Mouse (Mus musculus) heart, embryonic 14.5 days (tissue): ENCODE data around the gene Uqcr11. TPM values are rescaled to one million over a fixed set of nuclear protein-coding genes. Genes with fewer than 3 reads are reported as not detected.

Source experiments
- ATAC-seq: fragments of 200-750 bp; cut with Nextera tagmentation; 2 replicates; pipeline ENCODE4 v1.8.0; 2017; ENCODE audit warnings: low read depth, moderate TSS enrichment; ENCODE audit not compliant: insufficient number of reproducible peaks, insufficient read depth, low FRiP score
- H3K27ac ChIP-seq, 2 experiments: fragments of 200-500 bp in 1 of 2; fragments of 300-500 bp in 1 of 2; sonication (generic) in 1 of 2; replicated peaks in 1 of 2; 2 replicates each; pipeline ENCODE4 v1.5.1; 2012 to 2014; ENCODE audit warnings: low read depth in 2 of 2, low read length in 2 of 2, control low read depth in 1 of 2, mild to moderate bottlenecking in 1 of 2, mixed read lengths in 1 of 2; ENCODE audit not compliant: control insufficient read depth in 1 of 2, insufficient read depth in 1 of 2
- H3K27me3 ChIP-seq: fragments of 300-500 bp; sonication (generic); 2 replicates; pipeline ENCODE4 v1.6.1; 2014; ENCODE audit warnings: mild to moderate bottlenecking, low read length, control low read depth; ENCODE audit not compliant: control insufficient read depth, insufficient read depth
- H3K36me3 ChIP-seq: fragments of 300-500 bp; sonication (generic); 2 replicates; pipeline ENCODE4 v1.6.1; 2014; ENCODE audit warnings: mild to moderate bottlenecking, control low read depth, low read length, mixed read lengths; ENCODE audit not compliant: control insufficient read depth, insufficient read depth
- H3K4me1 ChIP-seq, 2 experiments: fragments of 200-500 bp in 1 of 2; fragments of 300-500 bp in 1 of 2; sonication (generic) in 1 of 2; 2 replicates each; pipeline ENCODE4 v1.6.1; 2012 to 2014; ENCODE audit warnings: low read length in 2 of 2, control low read depth in 1 of 2, mixed read lengths in 1 of 2; ENCODE audit not compliant: control insufficient read depth in 2 of 2, insufficient read depth in 2 of 2
- H3K4me2 ChIP-seq: fragments of 300-500 bp; sonication (generic); 2 replicates; pipeline ENCODE4 v1.6.1; 2014; ENCODE audit warnings: mild to moderate bottlenecking, low read length
- H3K4me3 ChIP-seq, 2 experiments: fragments of 200-500 bp in 1 of 2; fragments of 300-500 bp in 1 of 2; sonication (generic) in 1 of 2; 2 replicates each; pipeline ENCODE4 v1.5.1; 2012 to 2014; ENCODE audit warnings: low read length in 2 of 2, mild to moderate bottlenecking in 2 of 2, control low read depth in 1 of 2, low read depth in 1 of 2, moderate library complexity in 1 of 2; ENCODE audit not compliant: control insufficient read depth in 1 of 2, insufficient read depth in 1 of 2
- H3K9ac ChIP-seq: fragments of 300-500 bp; sonication (generic); 2 replicates; pipeline ENCODE4 v1.6.1; 2014; ENCODE audit warnings: mild to moderate bottlenecking, low read length
- H3K9me3 ChIP-seq: fragments of 300-500 bp; sonication (generic); 2 replicates; pipeline ENCODE4 v1.6.1; 2016; ENCODE audit warnings: low read length, control low read depth; ENCODE audit not compliant: control insufficient read depth
- WGBS: fragments of 180-500 bp; shearing (Covaris S2); extraction: QIAGEN DNeasy Blood & Tissue Kit; methylation state at CpG from one replicate; pipeline ENCODE4 v1.1.7; 2014; 5-methylcytosine and 5-hydroxymethylcytosine counted together
- polyA plus RNA-seq: library from polyadenylated mRNA; unstranded; fragments of >200 nt; fragmentation: Nextera tagmentation; extraction: Ambion mirVana; gene quantifications from 2 replicates; pipeline ENCODE4 v1.2.1, GENCODE M21; 2014

The Uqcr11 gene
- polyA plus RNA-seq, 1 experiment from 2014 or later = 2,169 TPM

DNA sequence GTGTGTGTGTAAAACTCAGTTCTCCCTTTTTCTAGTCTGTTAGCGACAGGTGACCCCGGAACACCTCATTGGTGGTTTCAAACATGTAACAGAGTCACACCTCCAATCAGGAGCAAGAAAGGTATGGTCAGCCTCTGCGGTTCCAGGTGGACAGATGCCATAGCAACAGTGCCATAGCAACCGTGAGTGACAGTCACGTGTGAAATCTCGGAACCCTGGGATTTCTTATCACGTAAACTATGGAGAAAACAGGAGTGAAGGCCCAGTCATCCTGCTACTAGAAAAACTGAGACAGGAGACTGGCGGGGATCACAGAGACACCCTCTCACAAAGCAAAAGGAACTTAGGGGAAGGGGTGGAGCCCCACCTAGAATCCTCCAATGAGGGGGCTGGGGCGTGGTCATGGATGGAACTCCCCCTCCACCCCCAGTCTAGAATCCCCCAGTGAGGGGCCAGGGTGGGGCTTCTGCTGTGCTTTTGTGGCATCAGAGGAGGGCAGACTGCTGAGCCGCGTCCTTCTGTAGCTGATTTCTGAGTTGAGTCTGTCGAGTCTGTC lies 35.1 kb downstream of the Uqcr11 start:
- Histone ChIP-seq H3K4me2 (peak overlapping the region; percentile 37; the same call in 1 of the 2 replicates), H3K36me3 (no peaks in the 10 kb centered on the region), H3K9me3 (no peaks in the 10 kb centered on the region), H3K4me1 (0 out of 4 replicates have a peak, but pooled peaks cover 0 to 3% of the 10 kb centered on the region in 2 experiments), H3K27me3 (peaks cover 9% of the 10 kb centered on the region; the same call in 1 of the 2 replicates), H3K9ac (peak overlapping the region; percentile 21; the same call in 1 of the 2 replicates), H3K27ac (no peak overlapping the region), H3K4me3 (peak overlapping the region; percentile 15 to 25; a peak in 2 of 4 replicates)
- no peak for ATAC-seq
- 7% methylated on average over 12 of the region's 12 CpGs for WGBS

DNA sequence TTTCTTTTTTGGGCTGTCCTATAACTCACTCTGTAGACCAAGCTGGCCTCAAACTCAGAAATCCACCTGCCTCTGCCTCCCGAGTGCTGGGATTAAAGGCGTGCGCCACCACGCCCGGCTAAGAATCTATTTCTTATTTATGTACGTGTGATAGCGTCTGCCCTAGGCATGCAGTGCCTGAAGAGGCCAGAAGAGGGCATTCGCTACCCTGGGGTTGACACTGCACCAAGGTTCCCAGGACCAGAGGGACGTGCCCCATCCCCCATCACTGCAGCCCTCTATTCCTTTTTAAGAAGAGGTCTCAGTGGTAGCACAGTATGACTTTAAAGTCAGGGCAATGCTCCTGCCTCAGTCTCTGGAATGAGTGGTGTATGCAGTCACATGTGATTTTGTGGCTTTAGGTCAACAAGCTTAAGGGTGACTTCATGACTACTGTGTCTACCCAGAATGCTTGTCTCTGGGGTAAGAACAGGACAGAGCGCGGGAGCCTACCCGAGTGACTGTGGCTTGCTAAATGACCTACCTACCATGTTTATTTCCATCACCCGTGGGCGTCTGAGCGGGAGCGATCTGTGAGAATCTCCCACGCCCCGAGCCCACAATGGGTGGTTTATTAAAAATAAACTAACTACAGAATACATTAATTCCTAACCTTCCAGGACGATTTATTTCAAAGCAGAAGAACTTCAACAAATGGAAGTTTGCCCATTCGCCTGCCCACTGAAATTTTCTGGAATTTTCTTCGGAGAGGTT lies 36.5 kb downstream of the Uqcr11 start:
- Histone ChIP-seq H3K4me1 (0 out of 4 replicates have a peak, but pooled peaks cover 0 to 3% of the 10 kb centered on the region in 2 experiments), H3K4me3 (no peak overlapping the region), H3K36me3 (no peaks in the 10 kb centered on the region), H3K9me3 (no peaks in the 10 kb centered on the region), H3K4me2 (no peak overlapping the region), H3K9ac (no peak overlapping the region), H3K27me3 (peaks cover 15% of the 10 kb centered on the region), H3K27ac (no peak overlapping the region)
- WGBS = 79% methylated on average over 21 of the region's 21 CpGs
- ATAC-seq = no peak

DNA sequence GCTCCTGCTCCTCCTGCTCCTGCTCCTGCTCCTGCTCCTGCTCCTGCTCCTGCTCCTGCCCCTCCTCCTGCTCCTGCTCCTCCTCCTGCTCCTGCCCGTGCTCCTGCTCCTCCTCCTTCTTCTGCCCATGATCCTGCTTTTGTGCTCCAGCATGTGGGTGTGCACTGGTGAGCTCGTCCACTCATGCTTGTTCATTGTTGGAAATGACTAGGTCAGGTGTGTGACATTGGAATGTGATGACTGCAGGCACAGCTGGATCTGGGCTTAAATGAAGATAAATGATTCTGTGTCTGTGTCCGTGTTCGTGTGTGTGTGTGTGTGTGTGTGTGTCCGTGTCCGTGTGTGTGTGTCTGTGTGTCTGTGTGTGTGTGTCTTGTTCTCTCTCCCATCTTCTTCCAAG lies 38.2 kb downstream of the Uqcr11 start:
- H3K27ac ChIP-seq = no peak overlapping the region
- no peak overlapping the region for H3K4me2 ChIP-seq
- WGBS = 81% methylated on average over 6 of the region's 6 CpGs
- H3K27me3 ChIP-seq = peaks cover 23% of the 10 kb centered on the region
- H3K4me1 ChIP-seq = 0 out of 4 replicates have a peak, but pooled peaks cover 0 to 3% of the 10 kb centered on the region in 2 experiments
- no peak for ATAC-seq
- no peaks in the 10 kb centered on the region for H3K9me3 ChIP-seq
- no peaks in the 10 kb centered on the region for H3K36me3 ChIP-seq
- no peak overlapping the region for H3K9ac ChIP-seq
- H3K4me3 ChIP-seq = no peak overlapping the region

DNA sequence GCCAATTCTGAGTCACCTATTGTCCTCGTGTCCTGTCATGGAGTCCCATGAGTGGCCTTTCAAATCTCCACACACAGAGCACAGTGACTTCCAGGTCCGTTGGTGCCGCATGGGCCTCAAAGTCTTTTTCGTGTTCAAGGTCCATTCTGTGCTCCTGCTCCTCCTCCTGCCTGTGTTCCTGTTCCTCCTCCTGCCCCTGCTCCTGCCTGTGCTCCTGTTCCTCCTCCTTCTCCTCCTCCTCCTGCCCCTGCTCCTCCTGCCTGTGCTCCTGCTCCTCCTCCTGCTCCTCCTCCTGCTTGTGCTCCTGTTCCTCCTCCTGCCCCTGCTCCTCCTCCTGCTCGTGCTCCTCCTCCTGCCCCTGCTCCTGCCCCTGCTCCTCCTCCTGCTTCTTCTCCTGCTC lies 38.7 kb downstream of the Uqcr11 start:
- 0 out of 4 replicates have a peak, but pooled peaks cover 0 to 3% of the 10 kb centered on the region in 2 experiments for H3K4me1 ChIP-seq
- ATAC-seq = no peak
- H3K36me3 ChIP-seq = no peaks in the 10 kb centered on the region
- 52% methylated on average over 5 of the region's 5 CpGs for WGBS
- no peak overlapping the region for H3K4me3 ChIP-seq
- H3K4me2 ChIP-seq = no peak overlapping the region
- no peak overlapping the region for H3K27ac ChIP-seq
- H3K27me3 ChIP-seq = peaks cover 25% of the 10 kb centered on the region
- H3K9me3 ChIP-seq = no peaks in the 10 kb centered on the region
- no peak overlapping the region for H3K9ac ChIP-seq

DNA sequence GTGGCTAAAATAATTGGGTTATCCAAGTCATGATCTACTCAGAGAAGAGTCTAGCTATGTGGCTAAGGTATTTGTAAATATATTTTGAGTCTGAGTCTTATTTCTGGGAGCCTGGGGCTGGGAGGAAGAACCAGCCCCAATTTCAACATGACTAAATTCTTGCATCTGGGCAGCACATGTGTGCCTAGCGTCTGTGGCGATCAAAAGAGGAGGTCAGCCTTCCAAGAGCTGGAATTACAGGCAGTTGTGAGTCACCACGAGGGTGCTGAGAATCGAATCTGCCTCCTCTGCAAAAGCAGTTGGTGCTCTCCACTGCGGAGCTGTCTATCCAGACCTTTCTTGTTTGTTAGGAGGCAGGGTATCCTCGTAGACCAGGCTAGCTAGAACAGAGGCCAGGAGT lies 40.9 kb downstream of the Uqcr11 start:
- no peak overlapping the region for H3K4me3 ChIP-seq
- no peak overlapping the region for H3K27ac ChIP-seq
- H3K36me3 ChIP-seq = no peaks in the 10 kb centered on the region
- no peaks in the 10 kb centered on the region for H3K4me1 ChIP-seq
- no peaks in the 10 kb centered on the region for H3K9me3 ChIP-seq
- H3K9ac ChIP-seq = no peak overlapping the region
- H3K4me2 ChIP-seq = no peak overlapping the region
- H3K27me3 ChIP-seq = peaks cover 31% of the 10 kb centered on the region
- ATAC-seq = no peak
- WGBS = 64% methylated on average over 6 of the region's 6 CpGs

DNA sequence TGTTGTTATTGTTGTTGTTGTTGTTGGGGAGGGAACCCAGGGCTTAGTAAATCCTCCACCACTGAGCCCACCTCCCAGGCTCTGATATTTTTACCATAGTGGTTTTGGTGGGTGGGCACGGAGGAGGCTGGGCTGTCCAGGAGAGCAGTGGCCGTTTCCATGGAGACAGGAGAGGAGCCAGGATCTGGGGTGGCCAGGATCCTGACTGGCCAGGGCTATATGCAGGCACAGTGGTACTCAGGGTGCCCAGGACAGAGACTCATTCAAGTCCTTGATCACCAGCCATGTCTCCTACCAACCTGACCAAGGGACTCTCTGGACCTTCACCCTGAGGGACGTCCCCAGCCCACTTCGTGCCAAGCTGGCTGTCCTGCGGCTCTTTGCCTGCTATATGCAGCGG lies 42.9 kb downstream of the Uqcr11 start:
- Histone ChIP-seq H3K36me3 (no peaks in the 10 kb centered on the region), H3K9ac (no peak overlapping the region), H3K4me3 (no peak overlapping the region), H3K9me3 (no peaks in the 10 kb centered on the region), H3K27me3 (peaks cover 49% of the 10 kb centered on the region), H3K4me1 (no peaks in the 10 kb centered on the region), H3K27ac (no peak overlapping the region), H3K4me2 (no peak overlapping the region)
- 50% methylated on average over 6 of the region's 6 CpGs for WGBS
- no peak for ATAC-seq

DNA sequence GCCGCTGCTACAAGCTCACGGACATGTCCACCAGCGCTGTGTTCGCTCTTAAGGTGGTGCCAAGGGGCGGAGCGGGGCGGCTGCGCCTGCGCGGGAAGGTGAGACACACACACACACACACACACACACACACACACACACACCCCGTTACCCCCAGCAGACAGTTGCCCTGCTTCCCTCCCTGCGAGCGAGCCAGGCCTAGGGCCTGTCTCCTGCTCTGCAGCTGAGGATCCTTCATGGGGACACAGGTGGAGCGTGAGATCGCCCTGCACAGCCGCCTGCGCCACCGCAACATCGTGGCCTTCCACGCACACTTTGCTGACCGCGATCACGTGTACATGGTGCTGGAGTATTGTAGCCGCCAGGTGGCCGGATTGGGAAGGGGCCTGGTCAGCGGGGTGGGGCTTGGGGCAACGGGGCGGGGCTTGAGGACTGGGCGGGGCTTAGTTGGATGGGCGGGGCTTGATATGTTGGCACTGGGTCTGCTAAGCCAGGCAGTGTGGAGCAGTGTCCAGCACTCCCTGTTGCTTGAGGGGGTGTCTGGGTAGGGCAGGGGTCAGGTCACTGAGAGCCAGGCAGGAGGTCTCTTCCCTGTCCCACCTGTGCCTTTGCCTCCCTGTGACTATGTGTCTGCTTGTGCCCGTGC lies 48.5 kb downstream of the Uqcr11 start:
- ATAC-seq = peak; percentile 20; the same call in 1 of the 2 replicates

More for the DNA sequence above, 48.5 kb downstream of the Uqcr11 start:
- 7% methylated on average over 31 of the region's 31 CpGs for WGBS
- H3K4me1 ChIP-seq = peaks cover 0 to 9% of the 10 kb centered on the region in 2 experiments; a peak in 1 of 4 replicates
- H3K4me2 ChIP-seq = peak overlapping the region; percentile 53
- no peaks in the 10 kb centered on the region for H3K36me3 ChIP-seq
- H3K27me3 ChIP-seq = peaks cover 82% of the 10 kb centered on the region
- no peak overlapping the region for H3K27ac ChIP-seq
- H3K9ac ChIP-seq = no peak overlapping the region
- peak overlapping the region in 1 of 2 experiments; percentile 16; a peak in 2 of 4 replicates for H3K4me3 ChIP-seq
- H3K9me3 ChIP-seq = no peaks in the 10 kb centered on the region
